Mouse (Mus musculus): ENCODE measurements around the gene Ccnyl1. TPM values are rescaled to one million over a fixed set of nuclear protein-coding genes. Genes with fewer than 3 reads are reported as not detected.

Gene Ccnyl1
- polyA plus RNA-seq, 1 experiment from 2014 or later, result 5.5 TPM

GRCm38 (mm10) chr1:64732637-64733200, 42.5 kb downstream of the Ccnyl1 start:
- H3K9ac ChIP-seq, result no peak overlapping the region
- H3K4me1 ChIP-seq, result peaks cover 29% of the 10 kb centered on the region
- WGBS, result 53% methylated on average over 7 of the region's 7 CpGs
- ATAC-seq (ENCODE audit: insufficient number of reproducible peaks, insufficient read depth, low FRiP score, low TSS enrichment, low read depth), result no peak
- 0 out of 2 replicates have a peak, but pooled peaks cover 8% of the 10 kb centered on the region for H3K36me3 ChIP-seq
- H3K4me3 ChIP-seq, result no peak overlapping the region
- no peaks in the 10 kb centered on the region for H3K9me3 ChIP-seq
- peaks cover 61% of the 10 kb centered on the region for H3K27me3 ChIP-seq
- H3K27ac ChIP-seq, result no peak overlapping the region
- no peak overlapping the region for H3K4me2 ChIP-seq

DNA sequence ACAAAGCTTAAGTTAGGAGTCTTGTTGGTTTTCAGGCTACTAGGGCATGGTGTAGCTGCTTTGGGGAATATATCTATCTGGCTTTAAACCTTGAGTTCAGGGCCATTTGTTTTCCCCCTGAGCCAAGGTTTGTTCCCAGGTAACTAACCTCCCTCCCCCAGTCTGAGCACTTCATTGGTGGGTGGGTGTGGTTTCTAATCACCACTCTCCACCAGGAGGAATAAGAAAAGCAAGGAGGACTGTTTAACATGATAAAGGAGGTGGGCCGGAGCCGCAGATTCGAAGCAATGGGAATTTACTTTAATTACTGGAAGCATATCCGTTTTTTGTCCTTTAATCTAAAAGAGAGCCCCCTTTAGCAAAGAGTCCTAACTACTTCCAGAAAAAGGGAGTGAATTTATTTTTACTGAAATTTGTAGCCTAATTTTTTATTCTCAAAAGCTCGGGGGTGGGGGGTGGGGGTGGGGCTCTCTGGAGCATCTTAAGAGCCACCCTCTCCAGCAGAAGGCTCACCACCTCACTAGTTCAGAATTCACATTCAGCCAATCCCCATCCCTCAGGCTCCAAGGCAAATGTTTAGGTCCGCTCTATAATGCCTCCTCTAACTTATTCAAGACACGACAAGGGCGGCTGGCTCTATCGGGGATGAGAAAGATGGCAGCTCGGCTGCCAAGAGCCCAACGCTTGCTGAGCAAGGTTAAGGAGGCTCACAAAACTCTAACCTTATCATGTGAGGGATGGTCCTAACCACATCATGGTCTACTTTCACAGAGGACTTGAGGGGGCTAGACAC, 43.4 kb downstream of the Ccnyl1 start:
- Histone ChIP-seq H3K4me1 (peaks cover 37% of the 10 kb centered on the region), H3K27me3 (peaks cover 67% of the 10 kb centered on the region), H3K4me3 (0 out of 2 replicates have a peak overlapping the region, but pooled peaks have one; percentile 5), H3K4me2 (peak overlapping the region; percentile 95; the same call in 1 of the 2 replicates), H3K27ac (no peak overlapping the region), H3K9me3 (no peaks in the 10 kb centered on the region), H3K36me3 (0 out of 2 replicates have a peak, but pooled peaks cover 8% of the 10 kb centered on the region), H3K9ac (no peak overlapping the region)
- no peak for ATAC-seq (ENCODE audit: insufficient number of reproducible peaks, insufficient read depth, low FRiP score, low TSS enrichment, low read depth)
- 29% methylated on average over 11 of the region's 11 CpGs for WGBS

- Histone ChIP-seq H3K27ac (no peak overlapping the region), H3K36me3 (0 out of 2 replicates have a peak, but pooled peaks cover 8% of the 10 kb centered on the region), H3K27me3 (peaks cover 75% of the 10 kb centered on the region), H3K4me3 (peak overlapping the region; percentile 69), H3K9ac (peak overlapping the region; percentile 49), H3K4me2 (peak overlapping the region; percentile 95), H3K4me1 (peaks cover 40% of the 10 kb centered on the region), H3K9me3 (no peaks in the 10 kb centered on the region)
- no peak for ATAC-seq (ENCODE audit: insufficient number of reproducible peaks, insufficient read depth, low FRiP score, low TSS enrichment, low read depth)
- 38% methylated on average over 58 of the region's 58 CpGs for WGBS
These were observed 44.8 kb downstream of the Ccnyl1 start for GRCm38 (mm10) chr1:64734771-64735750.

GRCm38 (mm10) chr1:64735781-64736680, 45.8 kb downstream of the Ccnyl1 start:
- peaks cover 40% of the 10 kb centered on the region for H3K4me1 ChIP-seq
- peak overlapping the region; percentile 76 for H3K9ac ChIP-seq
- peak overlapping the region; percentile 95 for H3K4me2 ChIP-seq
- 0 out of 2 replicates have a peak, but pooled peaks cover 8% of the 10 kb centered on the region for H3K36me3 ChIP-seq
- H3K27me3 ChIP-seq, result peaks cover 75% of the 10 kb centered on the region
- H3K9me3 ChIP-seq, result no peaks in the 10 kb centered on the region
- peak overlapping the region; percentile 69 for H3K4me3 ChIP-seq
- 9% methylated on average over 75 of the region's 75 CpGs for WGBS
- ATAC-seq (ENCODE audit: insufficient number of reproducible peaks, insufficient read depth, low FRiP score, low TSS enrichment, low read depth), result no peak
- no peak overlapping the region for H3K27ac ChIP-seq

DNA sequence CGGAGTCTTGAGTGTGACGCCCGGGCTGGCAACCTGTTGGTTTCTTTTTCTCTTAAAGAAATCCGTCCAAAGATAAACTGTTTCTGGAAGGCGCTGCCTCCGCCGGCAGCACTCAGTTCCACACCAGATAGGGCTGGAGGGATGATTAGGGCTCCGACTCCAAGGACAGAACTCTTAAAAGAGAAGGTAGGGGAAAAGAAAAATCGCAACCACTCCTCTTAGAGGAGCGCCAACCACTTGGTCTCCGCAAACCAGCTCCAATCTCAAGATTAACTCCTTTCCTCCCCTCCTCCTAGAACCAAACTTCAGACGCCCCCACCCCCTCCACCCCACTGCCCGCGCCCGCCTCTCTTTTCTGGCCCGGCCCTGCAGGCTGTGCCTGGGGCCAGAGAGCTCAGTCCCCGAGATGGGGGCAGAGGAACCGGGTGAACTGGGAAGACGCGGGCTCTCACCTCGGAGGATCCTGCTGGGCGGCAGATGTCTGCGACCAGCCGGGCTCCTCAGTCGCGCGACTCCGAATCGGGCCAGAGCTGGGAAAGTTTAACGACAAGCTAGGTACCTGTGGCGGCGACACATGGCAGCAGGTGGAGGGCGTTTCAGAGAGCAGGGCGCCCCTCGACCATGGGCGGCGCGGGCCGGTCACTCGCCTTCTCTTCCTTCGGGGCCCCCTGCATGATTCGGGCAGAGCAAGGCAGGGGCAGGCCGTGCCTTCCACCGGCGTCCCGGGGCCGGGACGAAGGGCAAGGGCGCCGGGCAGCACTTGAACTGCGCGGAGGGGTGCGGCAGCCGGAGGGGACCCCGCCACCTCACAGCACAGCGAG, 46.6 kb downstream of the Ccnyl1 start:
- Histone ChIP-seq H3K4me3 (peak overlapping the region; percentile 69), H3K4me1 (peaks cover 40% of the 10 kb centered on the region), H3K9ac (peak overlapping the region; percentile 76), H3K27ac (peak overlapping the region; percentile 68; the same call in 1 of the 2 replicates), H3K9me3 (no peaks in the 10 kb centered on the region), H3K4me2 (peak overlapping the region; percentile 95), H3K27me3 (peaks cover 67% of the 10 kb centered on the region), H3K36me3 (0 out of 2 replicates have a peak, but pooled peaks cover 8% of the 10 kb centered on the region)
- under 1% methylated on average over 56 of the region's 56 CpGs for WGBS
- no peak for ATAC-seq (ENCODE audit: insufficient number of reproducible peaks, insufficient read depth, low FRiP score, low TSS enrichment, low read depth)

DNA sequence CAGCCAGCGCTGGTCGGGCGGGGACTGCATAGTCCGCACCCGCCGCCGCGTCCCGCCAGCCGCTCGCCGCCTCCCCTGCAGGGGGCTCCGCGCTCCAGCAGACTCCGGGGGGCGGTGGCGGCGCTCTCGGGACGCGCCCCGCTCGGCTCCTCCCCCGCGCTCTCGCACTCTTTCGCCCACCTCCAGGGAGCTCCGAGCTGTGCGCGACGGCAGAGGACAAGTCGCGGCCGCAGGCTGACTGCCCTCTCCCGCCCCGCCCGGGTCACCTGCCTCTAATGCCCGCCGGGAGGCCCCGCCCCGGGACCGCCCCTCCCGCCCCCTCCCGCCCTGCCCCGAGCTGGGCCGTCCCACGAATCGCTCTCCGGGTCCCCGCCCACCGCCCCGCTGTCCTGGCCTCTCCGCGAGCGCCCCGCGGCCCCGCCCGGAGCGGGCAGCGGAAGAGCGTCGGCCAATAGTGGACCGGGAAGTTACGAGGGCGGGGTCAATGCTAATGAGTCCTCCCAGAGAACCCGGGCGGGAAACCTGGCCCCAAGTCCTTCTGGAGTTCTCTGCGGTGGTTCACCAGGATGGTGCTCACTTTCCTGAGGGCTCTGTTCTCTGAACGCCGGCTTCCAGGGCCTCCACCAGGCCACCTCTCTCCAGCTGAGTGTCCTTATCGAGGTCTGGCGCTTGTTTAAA, 47.4 kb downstream of the Ccnyl1 start, which contains the start of gene Fzd5:
Fzd5 (minus strand) TSS at position 250 of the 678 bp plus-strand sequence.
- H3K27me3 ChIP-seq, result peaks cover 60% of the 10 kb centered on the region
- peak within 1 kb of the TSS; percentile 69 for H3K4me3 ChIP-seq
- H3K27ac ChIP-seq, result peak within 1 kb of the TSS; percentile 68; the same call in 1 of the 2 replicates
- H3K9me3 ChIP-seq, result no peaks in the 10 kb centered on the region
- under 1% methylated on average over 50 of the region's 73 CpGs for WGBS
- ATAC-seq (ENCODE audit: insufficient number of reproducible peaks, insufficient read depth, low FRiP score, low TSS enrichment, low read depth), result peak; percentile 93
- H3K9ac ChIP-seq, result peak within 1 kb of the TSS; percentile 76
- H3K4me1 ChIP-seq, result peaks cover 40% of the 10 kb centered on the region
- 0 out of 2 replicates have a peak, but pooled peaks cover 8% of the 10 kb centered on the region for H3K36me3 ChIP-seq
- peak within 1 kb of the TSS; percentile 95 for H3K4me2 ChIP-seq

- peak overlapping the region; percentile 76 for H3K9ac ChIP-seq
- under 1% methylated on average over 11 of the region's 11 CpGs for WGBS
- peak overlapping the region; percentile 95 for H3K4me2 ChIP-seq
- H3K27ac ChIP-seq, result no peak overlapping the region
- peaks cover 55% of the 10 kb centered on the region for H3K27me3 ChIP-seq
- H3K4me1 ChIP-seq, result peaks cover 39% of the 10 kb centered on the region
- H3K36me3 ChIP-seq, result 0 out of 2 replicates have a peak, but pooled peaks cover 8% of the 10 kb centered on the region
- H3K4me3 ChIP-seq, result peak overlapping the region; percentile 69
- no peak for ATAC-seq (ENCODE audit: insufficient number of reproducible peaks, insufficient read depth, low FRiP score, low TSS enrichment, low read depth)
- H3K9me3 ChIP-seq, result no peaks in the 10 kb centered on the region
These were observed 47.9 kb downstream of the Ccnyl1 start for GRCm38 (mm10) chr1:64738180-64738555.

- Histone ChIP-seq H3K27ac (no peak overlapping the region), H3K4me2 (peak overlapping the region; percentile 95), H3K9ac (peak overlapping the region; percentile 76; the same call in 1 of the 2 replicates), H3K27me3 (peaks cover 50% of the 10 kb centered on the region), H3K4me3 (peak overlapping the region; percentile 69), H3K36me3 (0 out of 2 replicates have a peak, but pooled peaks cover 8% of the 10 kb centered on the region), H3K4me1 (peaks cover 36% of the 10 kb centered on the region), H3K9me3 (no peaks in the 10 kb centered on the region)
- under 1% methylated on average over 14 of the region's 14 CpGs for WGBS
- ATAC-seq (ENCODE audit: insufficient number of reproducible peaks, insufficient read depth, low FRiP score, low TSS enrichment, low read depth), result no peak
These were observed 48.4 kb downstream of the Ccnyl1 start for GRCm38 (mm10) chr1:64738661-64739082.

- no peak overlapping the region for H3K4me2 ChIP-seq
- no peaks in the 10 kb centered on the region for H3K9me3 ChIP-seq
- ATAC-seq (ENCODE audit: insufficient number of reproducible peaks, insufficient read depth, low FRiP score, low TSS enrichment, low read depth), result no peak
- 86% methylated on average over 18 of the region's 18 CpGs for WGBS
- H3K27ac ChIP-seq, result no peak overlapping the region
- no peak overlapping the region for H3K9ac ChIP-seq
- peaks cover 11% of the 10 kb centered on the region for H3K4me1 ChIP-seq
- H3K27me3 ChIP-seq, result peaks cover 14% of the 10 kb centered on the region
- H3K36me3 ChIP-seq, result no peaks in the 10 kb centered on the region
- H3K4me3 ChIP-seq, result no peak overlapping the region
These were observed 52.6 kb downstream of the Ccnyl1 start for GRCm38 (mm10) chr1:64742741-64743408.

Data from embryonic facial prominence, embryonic 13.5 days (tissue).